Mouse (Mus musculus) liver, embryonic 15.5 days (tissue): Measurements from ENCODE around the gene Asic2. TPM values are rescaled to one million over a fixed set of nuclear protein-coding genes. Genes with fewer than 3 reads are reported as not detected.

Experiments used
- ATAC-seq: fragments of 200-750 bp; cut with Nextera tagmentation; 2 replicates; pipeline ENCODE4 v1.8.0; 2017; ENCODE audit warnings: moderate number of reproducible peaks, mild to moderate bottlenecking, moderate library complexity; ENCODE audit not compliant: insufficient read depth
- H3K27ac ChIP-seq: fragments of 300-500 bp; sonication (generic); replicated peaks from 2 replicates; pipeline ENCODE4 v1.5.1; 2015; ENCODE audit warnings: mild to moderate bottlenecking, inconsistent platforms
- H3K27me3 ChIP-seq: fragments of 300-500 bp; sonication (generic); 2 replicates; pipeline ENCODE4 v1.6.1; 2015; ENCODE audit warnings: mild to moderate bottlenecking, inconsistent platforms
- H3K36me3 ChIP-seq: fragments of 300-500 bp; sonication (generic); replicated peaks from 2 replicates; pipeline ENCODE4 v1.6.1; 2015; ENCODE audit warnings: moderate library complexity, mild to moderate bottlenecking, inconsistent platforms
- H3K4me1 ChIP-seq: fragments of 300-500 bp; sonication (generic); replicated peaks from 2 replicates; pipeline ENCODE4 v1.6.1; 2015; ENCODE audit warnings: inconsistent platforms
- H3K4me2 ChIP-seq: fragments of 300-500 bp; sonication (generic); 2 replicates; pipeline ENCODE4 v1.6.1; 2015; ENCODE audit warnings: moderate library complexity, mild to moderate bottlenecking, inconsistent platforms
- H3K4me3 ChIP-seq: fragments of 300-500 bp; sonication (generic); replicated peaks from 2 replicates; pipeline ENCODE4 v1.5.1; 2015; ENCODE audit warnings: mild to moderate bottlenecking, inconsistent platforms
- H3K9ac ChIP-seq: fragments of 300-500 bp; sonication (generic); 2 replicates; pipeline ENCODE4 v1.6.1; 2015; ENCODE audit warnings: moderate library complexity, mild to moderate bottlenecking, inconsistent platforms
- H3K9me3 ChIP-seq: fragments of 300-500 bp; sonication (generic); replicated peaks from 2 replicates; pipeline ENCODE4 v1.6.1; 2016; ENCODE audit warnings: inconsistent platforms
- WGBS: fragments of 180-500 bp; shearing (Covaris S2); methylation state at CpG from one replicate; pipeline ENCODE4 v1.1.7; 2015; ENCODE audit warnings: mixed read lengths; ENCODE audit not compliant: insufficient replicate concordance; 5-methylcytosine and 5-hydroxymethylcytosine counted together
- polyA plus RNA-seq: library from polyadenylated mRNA; unstranded; fragments of >200 nt; fragmentation: Nextera tagmentation; extraction: Ambion mirVana; gene quantifications from 2 replicates; pipeline ENCODE4 v1.2.1, GENCODE M21; 2015

Asic2 gene
- polyA plus RNA-seq, result 0.03 TPM in 1 of 2 replicates, not detected in the other

DNA sequence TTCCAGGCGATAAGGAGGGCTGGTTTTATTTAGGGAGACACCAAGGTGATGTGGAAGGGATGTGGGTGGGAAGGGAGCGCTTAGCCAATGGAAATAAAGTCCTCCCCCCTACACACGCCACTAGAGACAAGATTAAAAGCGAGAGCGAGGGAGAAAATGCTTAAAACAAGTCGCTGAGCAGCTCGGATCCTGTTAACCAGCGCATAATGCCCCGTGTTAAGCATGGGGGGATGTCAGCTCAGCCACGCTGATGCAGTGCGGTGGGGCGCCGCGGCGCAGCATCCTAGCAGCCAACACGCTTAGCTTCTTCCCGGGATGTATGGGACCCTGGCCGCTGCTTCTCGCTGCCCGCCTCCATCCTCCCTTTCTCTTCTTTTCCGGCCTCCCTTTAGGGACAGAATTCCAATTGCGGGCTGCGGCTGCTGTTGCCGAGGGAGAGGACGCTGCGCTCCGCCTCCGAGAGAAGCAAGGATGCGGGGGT, at the start of gene Asic2:
Asic2 (minus strand) TSS at position 57 of the 481 bp plus-strand sequence.
- no peaks in the 10 kb centered on the region for H3K36me3 ChIP-seq
- no peaks in the 10 kb centered on the region for H3K4me1 ChIP-seq
- no peak for ATAC-seq
- 5% methylated on average over 27 of the region's 29 CpGs for WGBS
- no peak within 1 kb of the TSS for H3K9ac ChIP-seq
- peaks cover 31% of the 10 kb centered on the region for H3K27me3 ChIP-seq
- H3K4me2 ChIP-seq, result no peak within 1 kb of the TSS
- no peak within 1 kb of the TSS for H3K27ac ChIP-seq
- H3K4me3 ChIP-seq, result no peak within 1 kb of the TSS
- no peaks in the 10 kb centered on the region for H3K9me3 ChIP-seq

DNA sequence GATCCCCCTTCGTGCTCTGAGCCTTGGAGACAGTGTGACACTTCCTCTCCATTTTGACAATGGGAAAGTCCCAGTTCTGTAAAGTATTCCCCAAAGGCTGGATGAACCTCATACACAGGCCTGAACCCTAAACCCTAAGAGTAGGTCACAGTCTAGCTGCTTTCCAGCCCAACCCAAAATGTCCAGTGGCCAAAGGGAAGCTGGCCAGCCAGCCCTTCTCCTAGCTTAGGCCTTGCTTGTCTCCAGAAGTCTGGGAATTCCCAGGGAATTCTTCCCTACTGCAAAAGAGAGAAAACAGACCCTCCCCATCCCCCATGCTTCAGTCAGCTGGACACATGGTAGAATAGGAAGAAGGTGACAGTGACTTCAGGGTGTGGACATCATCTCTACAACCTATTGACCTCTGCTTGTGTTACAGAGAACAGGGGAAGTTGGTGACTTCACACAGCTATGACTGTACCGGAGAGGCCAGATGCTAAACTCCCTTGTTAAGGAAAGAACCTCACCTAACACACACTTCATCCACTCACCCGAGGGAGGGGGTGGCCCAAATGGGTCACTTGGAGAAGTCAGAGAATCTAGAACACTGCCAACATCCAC, 48.0 kb upstream of the Asic2 start:
- H3K9me3 ChIP-seq, result no peaks in the 10 kb centered on the region
- H3K36me3 ChIP-seq, result no peaks in the 10 kb centered on the region
- H3K9ac ChIP-seq, result no peak overlapping the region
- H3K27ac ChIP-seq, result no peak overlapping the region
- H3K27me3 ChIP-seq, result no peaks in the 10 kb centered on the region
- H3K4me2 ChIP-seq, result no peak overlapping the region
- no peak overlapping the region for H3K4me3 ChIP-seq
- WGBS, result 39% methylated on average over 3 of the region's 3 CpGs
- ATAC-seq, result no peak
- H3K4me1 ChIP-seq, result no peaks in the 10 kb centered on the region

DNA sequence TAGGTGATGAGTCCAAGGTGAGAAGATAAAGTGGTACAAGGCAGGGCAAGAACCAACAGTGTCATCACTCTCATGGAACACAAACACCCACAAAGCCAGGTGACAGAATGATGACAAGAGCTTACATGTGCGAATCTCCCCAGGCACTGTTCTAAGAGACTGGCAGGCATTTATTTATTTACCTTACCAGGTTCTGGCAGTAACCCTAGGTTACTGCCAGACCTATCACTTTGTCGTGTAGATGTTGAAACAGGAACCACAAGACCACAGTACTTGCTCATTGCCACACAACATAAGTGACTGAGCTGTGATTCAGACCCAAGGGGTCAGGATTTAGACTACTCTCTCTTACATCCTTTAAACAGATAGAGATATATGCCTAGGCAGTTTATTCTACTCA, 46.8 kb upstream of the Asic2 start:
- no peak for ATAC-seq
- Histone ChIP-seq H3K9ac (no peak overlapping the region), H3K36me3 (no peaks in the 10 kb centered on the region), H3K4me2 (no peak overlapping the region), H3K4me3 (no peak overlapping the region), H3K9me3 (no peaks in the 10 kb centered on the region), H3K27me3 (no peaks in the 10 kb centered on the region), H3K27ac (no peak overlapping the region), H3K4me1 (no peaks in the 10 kb centered on the region)
- WGBS, result 32% methylated on average over 2 of the region's 2 CpGs

DNA sequence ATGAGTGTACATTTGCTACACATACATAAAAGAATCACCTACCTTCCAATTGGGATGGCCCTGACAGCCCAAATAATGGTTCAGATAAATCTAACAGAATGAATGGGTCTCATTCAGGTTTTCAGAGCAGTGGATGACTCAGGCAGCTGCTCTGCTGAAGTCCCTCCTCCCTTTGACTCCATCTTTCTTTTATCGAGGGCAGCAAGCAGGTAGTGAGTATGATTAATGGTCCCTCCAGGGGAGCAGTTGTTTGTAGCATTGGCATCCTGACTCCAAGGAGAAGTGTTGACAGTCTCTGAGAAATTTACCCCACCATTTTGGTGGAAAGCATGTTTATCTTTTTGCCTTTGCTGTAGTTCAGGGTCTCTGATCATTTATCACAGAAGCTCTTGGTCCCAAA, 45.5 kb upstream of the Asic2 start:
- 60% methylated on average over 1 of the region's 1 CpGs for WGBS
- Histone ChIP-seq H3K9me3 (no peaks in the 10 kb centered on the region), H3K27me3 (no peaks in the 10 kb centered on the region), H3K4me1 (no peaks in the 10 kb centered on the region), H3K36me3 (no peaks in the 10 kb centered on the region), H3K27ac (no peak overlapping the region), H3K9ac (no peak overlapping the region), H3K4me2 (no peak overlapping the region), H3K4me3 (no peak overlapping the region)
- ATAC-seq, result no peak

DNA sequence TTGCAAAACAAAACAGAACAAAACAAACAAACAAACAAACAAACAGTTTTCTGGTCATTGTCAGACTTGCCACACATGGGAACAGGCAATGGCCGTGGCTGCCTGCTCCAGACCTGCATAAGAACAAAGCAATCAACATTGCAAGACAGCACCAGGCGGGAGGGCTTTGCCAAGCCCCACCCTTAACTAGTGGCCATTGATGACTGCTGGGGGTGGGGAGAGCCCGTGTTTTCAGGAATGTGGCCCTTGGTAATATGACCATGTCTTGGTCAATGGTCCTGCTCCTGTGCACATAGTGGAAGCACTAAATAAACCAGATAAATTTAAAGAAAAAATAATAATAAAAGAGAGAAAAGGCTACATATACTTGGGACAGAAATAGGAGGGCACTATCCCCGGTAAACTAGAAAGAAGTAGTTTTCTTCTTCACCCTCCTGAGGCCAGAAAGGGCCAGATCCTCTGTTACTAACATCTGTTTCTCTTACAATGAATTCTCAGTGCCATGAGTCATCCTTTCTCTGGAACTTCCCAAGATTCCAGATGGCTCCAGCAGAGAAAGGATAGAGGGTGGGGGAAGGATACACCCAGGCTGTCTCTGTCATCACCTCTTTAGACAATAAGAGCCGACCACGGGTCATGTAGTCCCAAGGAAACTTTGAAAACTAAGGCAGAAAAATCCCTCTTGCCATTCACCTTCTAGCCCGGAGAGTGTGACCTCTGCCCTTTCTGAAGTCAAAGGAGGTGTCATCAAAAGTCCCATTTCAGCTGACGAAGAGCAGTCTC, 43.3 kb upstream of the Asic2 start:
- WGBS, result 48% methylated on average over 8 of the region's 8 CpGs
- Histone ChIP-seq H3K4me1 (0 out of 2 replicates have a peak, but pooled peaks cover 3% of the 10 kb centered on the region), H3K4me3 (no peak overlapping the region), H3K9ac (no peak overlapping the region), H3K27me3 (no peaks in the 10 kb centered on the region), H3K4me2 (no peak overlapping the region), H3K36me3 (no peaks in the 10 kb centered on the region), H3K9me3 (no peaks in the 10 kb centered on the region), H3K27ac (no peak overlapping the region)
- no peak for ATAC-seq

DNA sequence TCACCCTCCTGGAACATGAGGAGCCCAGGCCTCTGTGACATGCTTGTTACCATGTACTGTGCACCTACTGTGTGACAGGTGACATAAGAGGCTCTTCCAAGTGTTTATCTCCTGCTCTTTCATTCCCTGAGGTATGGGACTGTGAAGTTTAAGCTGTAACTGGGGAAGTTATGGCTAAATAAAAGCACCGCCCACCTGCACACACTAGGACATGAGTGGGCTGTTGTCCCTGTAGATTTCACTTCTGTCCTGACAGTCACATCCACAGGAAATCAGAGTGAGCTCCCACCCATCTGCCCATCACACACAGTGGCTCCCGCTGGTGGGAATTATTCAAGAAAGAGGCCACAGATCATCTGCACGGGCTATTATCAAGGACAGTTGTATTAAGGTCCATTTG, 41.9 kb upstream of the Asic2 start:
- Histone ChIP-seq H3K4me1 (0 out of 2 replicates have a peak, but pooled peaks cover 3% of the 10 kb centered on the region), H3K27me3 (no peaks in the 10 kb centered on the region), H3K9ac (no peak overlapping the region), H3K4me3 (no peak overlapping the region), H3K9me3 (no peaks in the 10 kb centered on the region), H3K27ac (no peak overlapping the region), H3K36me3 (no peaks in the 10 kb centered on the region), H3K4me2 (no peak overlapping the region)
- WGBS, result 65% methylated on average over 3 of the region's 3 CpGs
- ATAC-seq, result no peak

DNA sequence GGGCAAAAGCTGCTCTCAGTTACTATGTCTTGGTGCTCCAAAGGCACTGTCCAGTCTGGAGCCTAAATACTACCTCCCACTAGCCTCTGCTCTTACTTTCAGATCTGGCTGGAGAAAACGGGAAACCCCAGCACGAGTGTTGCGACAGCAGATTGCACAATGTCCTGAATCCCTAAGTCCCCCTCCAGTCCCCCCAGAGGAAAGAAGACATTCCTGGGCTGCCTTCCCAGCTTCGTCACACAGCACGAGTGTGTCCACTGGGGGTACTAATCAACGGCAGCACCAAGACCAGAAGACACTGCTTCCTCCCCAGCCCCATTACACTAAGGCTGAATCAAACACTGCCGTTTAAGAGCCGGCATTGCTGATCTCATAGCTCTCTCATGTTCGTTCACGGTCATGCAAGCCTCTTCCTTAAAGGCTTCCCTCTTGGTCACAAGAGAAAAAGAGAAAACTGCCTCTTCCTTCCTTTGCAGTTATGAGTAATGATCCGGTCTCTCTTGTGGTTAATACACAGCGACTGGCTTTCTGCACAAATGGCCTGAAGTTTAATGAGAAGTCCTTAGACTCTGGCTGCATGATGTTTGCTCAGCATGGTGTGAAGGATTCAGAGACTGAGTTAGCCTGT, 38.7 kb upstream of the Asic2 start:
- H3K36me3 ChIP-seq, result no peaks in the 10 kb centered on the region
- H3K4me2 ChIP-seq, result peak overlapping the region; percentile 25; the same call in 1 of the 2 replicates
- H3K9ac ChIP-seq, result no peak overlapping the region
- 6% methylated on average over 12 of the region's 12 CpGs for WGBS
- ATAC-seq, result no peak
- no peaks in the 10 kb centered on the region for H3K27me3 ChIP-seq
- H3K27ac ChIP-seq, result peak overlapping the region; percentile 4; the same call in 1 of the 2 replicates
- H3K4me1 ChIP-seq, result 0 out of 2 replicates have a peak, but pooled peaks cover 3% of the 10 kb centered on the region
- H3K4me3 ChIP-seq, result no peak overlapping the region
- no peaks in the 10 kb centered on the region for H3K9me3 ChIP-seq

DNA sequence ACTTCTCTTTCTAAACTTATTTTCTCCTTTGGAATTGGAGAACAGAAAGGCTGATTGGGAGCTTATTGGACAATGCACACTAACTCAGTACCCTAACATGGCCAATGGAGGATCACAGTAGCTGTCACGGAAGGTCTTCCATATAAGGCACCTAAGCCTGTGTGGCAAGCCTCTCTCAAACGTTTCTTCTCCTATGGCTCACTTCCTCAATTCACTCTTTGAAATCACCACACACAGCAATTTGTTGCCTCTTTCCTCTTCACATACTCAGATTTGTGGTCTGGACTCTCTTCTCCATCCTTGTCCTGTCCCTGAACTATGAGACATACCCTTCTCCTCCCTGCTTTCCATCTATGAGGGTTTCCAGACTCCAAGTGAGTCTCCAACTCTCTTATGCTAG, 36.6 kb upstream of the Asic2 start:
- WGBS, result 17% methylated on average over 2 of the region's 2 CpGs

DNA sequence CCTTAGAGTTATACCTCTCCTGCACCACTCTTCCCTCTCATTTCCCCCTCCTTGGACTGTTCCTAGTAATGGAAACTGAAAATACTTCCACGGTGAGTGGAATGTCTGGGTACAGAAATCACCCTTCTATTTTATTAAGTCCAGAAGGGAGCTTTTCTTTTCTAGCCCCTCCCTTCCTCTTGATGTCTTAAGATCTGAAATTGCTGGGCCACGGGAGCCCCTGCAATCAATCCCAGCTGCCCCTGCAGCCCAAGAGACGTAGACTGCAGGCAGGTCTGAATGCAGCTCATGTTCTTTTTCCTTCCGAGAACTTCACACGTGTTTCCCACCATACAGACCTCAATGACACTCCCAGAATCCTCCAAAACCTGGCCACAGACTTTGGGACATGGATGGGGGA, 32.3 kb upstream of the Asic2 start:
- 42% methylated on average over 5 of the region's 5 CpGs for WGBS
- no peak overlapping the region for H3K4me2 ChIP-seq
- no peaks in the 10 kb centered on the region for H3K4me1 ChIP-seq
- ATAC-seq, result no peak
- H3K27ac ChIP-seq, result no peak overlapping the region
- no peaks in the 10 kb centered on the region for H3K27me3 ChIP-seq
- H3K9me3 ChIP-seq, result no peaks in the 10 kb centered on the region
- H3K9ac ChIP-seq, result no peak overlapping the region
- H3K4me3 ChIP-seq, result no peak overlapping the region
- H3K36me3 ChIP-seq, result no peaks in the 10 kb centered on the region

More for the DNA sequence above, 36.6 kb upstream of the Asic2 start:
- H3K27me3 ChIP-seq, result no peaks in the 10 kb centered on the region
- H3K9me3 ChIP-seq, result no peaks in the 10 kb centered on the region
- no peak overlapping the region for H3K4me2 ChIP-seq
- no peak overlapping the region for H3K27ac ChIP-seq
- 0 out of 2 replicates have a peak, but pooled peaks cover 3% of the 10 kb centered on the region for H3K4me1 ChIP-seq
- H3K9ac ChIP-seq, result no peak overlapping the region
- no peak overlapping the region for H3K4me3 ChIP-seq
- H3K36me3 ChIP-seq, result no peaks in the 10 kb centered on the region
- no peak for ATAC-seq

DNA sequence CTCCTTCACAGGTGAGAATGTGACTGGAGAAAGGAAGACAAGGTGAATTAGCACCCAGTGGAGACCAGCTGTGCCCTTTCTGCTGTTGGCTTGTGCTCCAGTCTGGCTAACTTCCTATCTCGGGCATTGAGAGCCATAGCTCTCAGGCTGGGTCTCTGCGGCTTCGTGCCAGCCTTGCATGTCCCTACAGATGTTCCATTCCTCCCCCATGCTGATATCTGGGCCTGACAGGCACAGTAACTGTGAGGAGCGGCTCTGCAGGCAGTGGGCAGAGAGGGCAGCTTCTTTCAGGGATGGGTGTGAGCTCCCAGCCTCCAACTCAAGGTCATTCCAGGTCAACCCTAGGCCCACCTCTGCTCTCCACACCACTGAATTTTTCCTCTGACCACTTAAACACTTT, 31.2 kb upstream of the Asic2 start:
- H3K27ac ChIP-seq, result no peak overlapping the region
- ATAC-seq, result no peak
- H3K9me3 ChIP-seq, result no peaks in the 10 kb centered on the region
- H3K36me3 ChIP-seq, result no peaks in the 10 kb centered on the region
- H3K4me1 ChIP-seq, result no peaks in the 10 kb centered on the region
- H3K27me3 ChIP-seq, result no peaks in the 10 kb centered on the region
- no peak overlapping the region for H3K9ac ChIP-seq
- 55% methylated on average over 4 of the region's 4 CpGs for WGBS
- H3K4me2 ChIP-seq, result no peak overlapping the region
- no peak overlapping the region for H3K4me3 ChIP-seq

DNA sequence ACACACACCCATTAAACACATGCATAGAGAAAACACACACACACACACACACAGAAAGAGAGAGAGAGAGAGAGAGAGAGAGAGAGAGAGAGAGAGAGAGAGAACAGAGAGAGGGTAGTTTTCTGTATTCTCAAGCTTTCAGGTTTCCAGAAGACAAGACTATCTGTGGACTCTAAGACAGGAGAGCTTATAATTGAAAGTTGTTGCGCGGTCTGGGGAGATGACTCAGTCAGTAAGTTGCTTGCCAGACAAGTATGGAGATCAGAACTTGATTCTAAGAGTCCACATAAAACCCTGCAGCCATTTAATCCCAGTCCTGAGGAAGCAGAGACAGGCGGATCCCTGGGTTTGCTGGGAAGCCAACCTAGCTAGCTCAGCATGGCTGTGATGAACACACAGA, 30.4 kb upstream of the Asic2 start:
- ATAC-seq, result no peak
- no peaks in the 10 kb centered on the region for H3K27me3 ChIP-seq
- WGBS, result 60% methylated on average over 3 of the region's 3 CpGs

More for the DNA sequence above, 30.4 kb upstream of the Asic2 start:
- no peak overlapping the region for H3K9ac ChIP-seq
- H3K4me1 ChIP-seq, result no peaks in the 10 kb centered on the region
- H3K4me3 ChIP-seq, result no peak overlapping the region
- H3K9me3 ChIP-seq, result no peaks in the 10 kb centered on the region
- H3K36me3 ChIP-seq, result no peaks in the 10 kb centered on the region
- H3K4me2 ChIP-seq, result no peak overlapping the region
- no peak overlapping the region for H3K27ac ChIP-seq
